Mouse (Mus musculus) cerebellum, adult 2 months (tissue): ENCODE data around the gene Btg1.

Source experiments
- CTCF ChIP-seq: fragments of 200-500 bp; IDR thresholded peaks from 2 replicates; pipeline ENCODE4 v1.5.1; 2011; ENCODE audit warnings: low read depth, mild to moderate bottlenecking, control low read depth, low read length, moderate library complexity, borderline replicate concordance; ENCODE audit not compliant: insufficient read depth
- POLR2A ChIP-seq: fragments of 200-500 bp; IDR thresholded peaks from 2 replicates; pipeline ENCODE4 v1.6.1; 2011; ENCODE audit warnings: low read length, control low read depth, borderline replicate concordance; ENCODE audit not compliant: insufficient read depth

GRCm38 (mm10) chr10:96601670-96602069, 15.1 kb upstream of the Btg1 start:
- TF ChIP-seq CTCF, result no peak
- TF ChIP-seq POLR2A, result no peak
